Mouse (Mus musculus): ENCODE data around the gene Pkdrej.

- TF ChIP-seq POLR2A (IDR thresholded peaks at IDR 0.05; ENCODE audit: low read depth, low read length): no peak
- no peak for TF ChIP-seq CTCF (IDR thresholded peaks at IDR 0.05; ENCODE audit: borderline replicate concordance, insufficient read depth, low read length)
Observed at GRCm38 (mm10) chr15:85795516-85795915, 26.0 kb downstream of the Pkdrej start.
